Mouse (Mus musculus) granulocyte monocyte progenitor cell, adult 5-6 weeks (primary cell): Measurements from ENCODE around the gene Tnks1bp1. TPM values are rescaled to one million over a fixed set of nuclear protein-coding genes. Genes with fewer than 3 reads are reported as not detected.

Experiments
- ATAC-seq: replicated peaks from 2 replicates; pipeline ENCODE4 v1.8.0; 2016; ENCODE audit warnings: mild to moderate bottlenecking, moderate TSS enrichment, inconsistent platforms; ENCODE audit not compliant: poor library complexity, severe bottlenecking
- total RNA-seq, 2 experiments: library from RNA; stranded (forward) in 1 of 2; stranded (reverse) in 1 of 2; fragments of 200-712, 200-1000 nt in 1 of 2; fragments of >200 nt in 1 of 2; fragmentation: Nextera tagmentation in 1 of 2; gene quantifications; 2 replicates each; pipeline ENCODE4 v1.2.3; 2014 to 2017

Tnks1bp1 gene
- total RNA-seq, 2 experiments from 2014 or later = 1.4 to 4.9 TPM

GRCm38 (mm10) chr2:85071921-85072320, 24.1 kb downstream of the Tnks1bp1 start:
- ATAC-seq = no peak

GRCm38 (mm10) chr2:85073751-85074150, 25.9 kb downstream of the Tnks1bp1 start:
- ATAC-seq = no peak

- peak; percentile 37; the same call in 1 of the 2 replicates for ATAC-seq
Measured at GRCm38 (mm10) chr2:85088716-85089646, 41.2 kb downstream of the Tnks1bp1 start.

DNA sequence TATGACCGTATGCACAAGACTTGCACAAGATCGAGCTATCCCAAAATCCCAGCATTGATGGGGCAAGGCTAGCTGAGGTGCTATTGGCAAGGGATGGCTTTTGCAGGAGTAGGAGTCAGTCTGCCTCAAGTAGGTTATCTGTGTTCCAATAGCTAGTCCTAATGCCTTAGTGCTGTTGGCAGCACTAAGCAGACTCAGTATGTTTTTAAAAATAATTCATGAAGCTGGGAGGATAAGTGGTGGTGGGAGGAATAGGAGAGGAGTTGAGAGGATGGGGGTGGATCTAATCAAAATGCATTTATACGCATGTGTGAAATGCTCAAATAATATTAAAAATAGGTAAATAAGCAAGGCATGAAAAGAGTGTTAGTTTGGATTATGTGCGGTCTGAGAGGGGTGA, 43.5 kb downstream of the Tnks1bp1 start:
- no peak for ATAC-seq

DNA sequence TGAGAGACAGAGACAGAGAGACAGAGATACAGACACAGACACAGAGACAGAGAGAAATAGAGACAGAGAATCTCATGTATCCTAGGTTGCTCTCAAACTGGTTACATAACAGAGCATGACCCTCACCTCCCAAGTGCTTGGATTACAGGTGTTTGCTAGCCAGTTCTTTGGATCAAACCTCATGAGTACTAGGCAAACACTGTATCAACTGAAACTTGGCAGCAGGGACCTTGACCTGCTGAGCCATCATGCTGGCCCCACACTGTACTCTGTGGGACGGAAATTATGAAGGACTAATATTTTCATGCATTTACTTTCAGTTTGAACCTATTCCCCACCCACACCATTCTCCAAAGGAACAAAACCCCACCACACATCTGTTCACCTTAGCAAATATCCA, 45.6 kb downstream of the Tnks1bp1 start:
- ATAC-seq = no peak

- no peak for ATAC-seq
Measured at GRCm38 (mm10) chr2:85095906-85096305, 48.1 kb downstream of the Tnks1bp1 start.

GRCm38 (mm10) chr2:85098014-85098413, 50.2 kb downstream of the Tnks1bp1 start:
- no peak for ATAC-seq

DNA sequence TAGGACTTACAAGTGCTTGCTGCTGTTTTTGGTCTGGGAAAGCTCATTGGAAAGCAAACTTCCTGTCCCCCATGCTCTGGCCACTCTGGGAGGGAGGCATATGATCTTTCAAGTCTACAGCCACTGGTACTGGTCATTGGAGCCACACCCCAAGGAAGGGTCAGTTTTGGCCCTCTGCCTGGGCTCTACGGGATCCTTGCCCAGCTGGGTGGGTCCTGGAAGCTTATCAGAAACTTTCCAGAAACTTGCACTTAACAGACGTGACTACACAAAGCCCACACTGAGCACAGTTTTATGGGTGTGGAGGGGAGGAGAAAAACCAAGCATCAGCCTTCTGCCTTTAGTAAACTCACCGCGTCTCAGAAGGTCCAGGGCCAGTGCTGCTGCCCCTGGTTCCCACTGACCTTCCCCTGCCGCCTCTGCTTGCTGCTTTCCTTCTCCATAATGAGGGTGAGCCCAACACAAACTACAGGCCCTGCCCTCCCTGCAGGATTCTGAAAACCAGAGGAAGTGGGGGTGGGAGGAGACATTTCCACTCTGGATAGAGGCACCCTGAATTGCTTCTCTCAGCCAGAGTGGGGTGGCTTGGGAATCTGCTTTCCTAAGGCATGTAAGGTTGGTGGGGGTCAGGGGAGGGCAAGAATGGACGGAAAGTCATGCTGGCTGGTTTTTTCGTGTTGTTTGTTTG, 51.1 kb downstream of the Tnks1bp1 start:
- no peak for ATAC-seq

DNA sequence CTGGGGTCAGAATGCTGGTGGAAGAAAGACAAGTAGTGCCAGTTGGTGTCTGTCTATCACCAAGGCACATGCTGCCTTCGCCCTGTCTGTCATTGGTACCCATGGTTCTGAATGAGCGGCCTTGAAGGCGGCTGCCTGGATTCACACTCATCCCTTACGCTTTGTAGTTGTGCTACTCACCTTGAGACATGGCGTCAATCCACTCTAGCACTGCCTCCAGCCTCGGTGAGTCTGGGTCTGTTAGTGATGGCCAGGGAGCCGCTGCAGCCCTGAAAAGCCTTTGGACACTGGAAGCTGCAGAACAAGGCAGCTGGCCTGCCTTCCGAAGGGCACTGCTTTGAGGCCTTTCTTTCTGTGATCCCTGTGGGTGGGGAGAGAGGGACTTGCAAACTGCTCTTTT, 55.4 kb downstream of the Tnks1bp1 start:
- ATAC-seq = no peak

DNA sequence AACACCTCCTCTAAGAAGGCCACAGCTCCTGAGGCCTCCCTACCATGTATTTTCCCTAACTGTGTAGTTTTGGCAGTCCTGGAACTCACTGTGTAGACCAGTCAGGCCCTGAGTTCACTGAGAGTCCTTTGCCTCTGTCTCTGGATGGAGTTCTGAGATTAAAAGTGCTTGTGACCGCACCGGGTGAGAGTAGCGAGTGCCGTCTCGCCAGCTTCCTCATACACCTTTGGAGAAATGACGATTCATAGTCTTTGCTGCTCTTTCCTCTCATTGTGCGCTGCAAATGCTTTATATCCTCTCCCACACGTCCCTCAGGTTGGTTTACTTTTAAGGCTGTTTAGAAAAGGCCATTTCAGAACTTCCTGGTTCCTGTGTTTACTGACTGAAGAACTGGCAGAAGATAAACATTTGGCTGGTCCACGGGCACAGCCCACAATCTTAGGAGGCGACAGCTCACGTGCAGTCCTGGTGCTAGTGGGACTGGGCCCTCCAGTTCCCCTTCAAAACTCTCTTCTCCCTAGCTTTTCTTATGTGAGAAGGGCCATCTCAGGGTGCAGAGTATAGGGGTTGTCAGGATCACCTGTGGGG, 57.7 kb downstream of the Tnks1bp1 start:
- ATAC-seq = peak; percentile 30; the same call in 1 of the 2 replicates

- no peak; the same call in 1 of the 2 replicates for ATAC-seq
Measured at GRCm38 (mm10) chr2:85106068-85106790, 58.4 kb downstream of the Tnks1bp1 start.

DNA sequence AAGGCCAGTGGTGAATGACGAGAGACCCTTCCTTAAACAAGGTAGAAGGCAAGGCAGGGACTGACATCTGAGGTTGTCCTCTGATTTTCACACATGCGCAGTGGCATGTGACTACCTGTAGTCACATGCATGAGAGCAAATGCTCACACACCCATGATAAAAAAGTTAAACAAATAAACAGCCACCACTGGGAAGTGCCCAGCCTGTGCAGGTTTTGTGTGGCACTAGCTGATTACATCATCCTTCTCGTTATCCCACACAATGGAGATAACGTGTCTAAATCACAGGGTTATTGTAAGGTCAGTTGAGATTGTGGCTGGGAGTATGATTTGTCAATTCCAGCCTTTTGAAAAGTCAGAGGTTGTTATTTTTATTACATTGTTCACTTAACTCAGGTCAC, 59.1 kb downstream of the Tnks1bp1 start:
- 0 out of 2 replicates have a peak, but pooled peaks have one; percentile 27 for ATAC-seq

- ATAC-seq = no peak
Measured at GRCm38 (mm10) chr2:85110288-85110875, 62.6 kb downstream of the Tnks1bp1 start.

Other genes with a start within 250 kb of the Tnks1bp1 start
- gene Ube2l6, start 249.2 kb upstream of the Tnks1bp1 start, total RNA-seq (2014; fragmentation: Nextera tagmentation) = 5.6 and 6.3 TPM in 2 replicates
- 4.0 and 7.1 TPM in 2 replicates for gene Ube2l6, start 249.2 kb upstream of the Tnks1bp1 start, total RNA-seq (2017)
- gene Smtnl1, start 225.4 kb upstream of the Tnks1bp1 start, total RNA-seq (2014; fragmentation: Nextera tagmentation) = not detected in 2 replicates
- not detected in 2 replicates for gene Smtnl1, start 225.4 kb upstream of the Tnks1bp1 start, total RNA-seq (2017)
- 52.3 and 76.6 TPM in 2 replicates for gene Timm10, start 221.0 kb upstream of the Tnks1bp1 start, total RNA-seq (2014; fragmentation: Nextera tagmentation)
- 32.2 and 34.6 TPM in 2 replicates for gene Timm10, start 221.0 kb upstream of the Tnks1bp1 start, total RNA-seq (2017)
- 14.6 and 23.4 TPM in 2 replicates for gene Slc43a1, start 209.2 kb upstream of the Tnks1bp1 start, total RNA-seq (2014; fragmentation: Nextera tagmentation)
- gene Slc43a1, start 209.2 kb upstream of the Tnks1bp1 start, total RNA-seq (2017) = 11.5 and 11.8 TPM in 2 replicates
- not detected in 2 replicates for gene Rtn4rl2, start 161.3 kb upstream of the Tnks1bp1 start, total RNA-seq (2014; fragmentation: Nextera tagmentation)
- not detected in 2 replicates for gene Rtn4rl2, start 161.3 kb upstream of the Tnks1bp1 start, total RNA-seq (2017)
- gene Slc43a3, start 111.4 kb upstream of the Tnks1bp1 start, total RNA-seq (2014; fragmentation: Nextera tagmentation) = 123 and 129 TPM in 2 replicates
- 96.1 and 109 TPM in 2 replicates for gene Slc43a3, start 111.4 kb upstream of the Tnks1bp1 start, total RNA-seq (2017)
- gene Prg2, start 67.6 kb upstream of the Tnks1bp1 start, total RNA-seq (2014; fragmentation: Nextera tagmentation) = not detected in 2 replicates
- 73.5 and 97.1 TPM in 2 replicates for gene Prg2, start 67.6 kb upstream of the Tnks1bp1 start, total RNA-seq (2017)
- 7.6 and 17.0 TPM in 2 replicates for gene Prg3, start 59.8 kb upstream of the Tnks1bp1 start, total RNA-seq (2014; fragmentation: Nextera tagmentation)
- gene Prg3, start 59.8 kb upstream of the Tnks1bp1 start, total RNA-seq (2017) = 10.5 and 16.0 TPM in 2 replicates
- 229 and 255 TPM in 2 replicates for gene Ssrp1, start 10.8 kb upstream of the Tnks1bp1 start, total RNA-seq (2014; fragmentation: Nextera tagmentation)
- 454 and 456 TPM in 2 replicates for gene Ssrp1, start 10.8 kb upstream of the Tnks1bp1 start, total RNA-seq (2017)
- 0.68 and 0.92 TPM in 2 replicates for gene P2rx3, start 10.6 kb upstream of the Tnks1bp1 start, total RNA-seq (2014; fragmentation: Nextera tagmentation)
- 0.10 and 0.52 TPM in 2 replicates for gene P2rx3, start 10.6 kb upstream of the Tnks1bp1 start, total RNA-seq (2017)
- 0.41 TPM in 1 of 2 replicates, not detected in the other for gene Aplnr, start 88.2 kb downstream of the Tnks1bp1 start, total RNA-seq (2014; fragmentation: Nextera tagmentation)
- gene Aplnr, start 88.2 kb downstream of the Tnks1bp1 start, total RNA-seq (2017) = not detected in 2 replicates
- gene Lrrc55, start 149.2 kb downstream of the Tnks1bp1 start, total RNA-seq (2014; fragmentation: Nextera tagmentation) = not detected in 2 replicates
- gene Lrrc55, start 149.2 kb downstream of the Tnks1bp1 start, total RNA-seq (2017) = not detected in 2 replicates